Mouse (Mus musculus) neural tube, postnatal 0 days (tissue): ENCODE results near the gene Ccdc190. TPM values are rescaled to one million over a fixed set of nuclear protein-coding genes. Genes with fewer than 3 reads are reported as not detected.

ENCODE experiments used
- polyA plus RNA-seq: library from polyadenylated mRNA; unstranded; fragments of >200 nt; fragmentation: Nextera tagmentation; extraction: Ambion mirVana; gene quantifications from 2 replicates; pipeline ENCODE4 v1.2.1, GENCODE M21; 2015

Gene Ccdc190
- 2.7 TPM in 2 replicates for polyA plus RNA-seq

DNA sequence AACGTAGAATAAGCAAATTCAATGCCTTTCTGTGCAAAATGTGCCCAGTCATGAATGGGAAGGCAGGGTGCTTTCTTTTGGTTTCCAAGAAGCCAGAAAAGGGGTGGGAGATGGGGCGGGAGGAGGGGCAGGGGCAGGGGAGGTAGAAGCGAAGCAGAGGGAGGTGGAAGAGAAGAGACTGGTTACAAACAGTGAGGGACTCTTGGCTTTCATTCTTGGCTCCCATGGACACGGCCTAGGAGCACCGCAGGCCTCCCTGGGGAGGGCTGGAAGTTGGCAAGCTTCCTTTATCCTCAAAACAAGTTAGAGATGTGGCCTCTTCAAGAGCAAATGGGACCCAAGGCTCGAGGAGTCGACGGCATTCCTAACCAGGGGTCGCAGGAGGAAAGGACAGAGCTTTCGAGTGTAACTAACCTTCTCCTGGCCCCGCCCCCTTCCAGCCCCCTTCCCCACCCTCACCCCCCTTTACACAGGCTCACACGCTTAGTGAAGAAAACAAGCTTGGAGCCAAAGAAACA, at the start of gene Ccdc190:
Gene Ccdc190, plus strand, starts transcription at position 195 of the 518 bp plus-strand sequence.

DNA sequence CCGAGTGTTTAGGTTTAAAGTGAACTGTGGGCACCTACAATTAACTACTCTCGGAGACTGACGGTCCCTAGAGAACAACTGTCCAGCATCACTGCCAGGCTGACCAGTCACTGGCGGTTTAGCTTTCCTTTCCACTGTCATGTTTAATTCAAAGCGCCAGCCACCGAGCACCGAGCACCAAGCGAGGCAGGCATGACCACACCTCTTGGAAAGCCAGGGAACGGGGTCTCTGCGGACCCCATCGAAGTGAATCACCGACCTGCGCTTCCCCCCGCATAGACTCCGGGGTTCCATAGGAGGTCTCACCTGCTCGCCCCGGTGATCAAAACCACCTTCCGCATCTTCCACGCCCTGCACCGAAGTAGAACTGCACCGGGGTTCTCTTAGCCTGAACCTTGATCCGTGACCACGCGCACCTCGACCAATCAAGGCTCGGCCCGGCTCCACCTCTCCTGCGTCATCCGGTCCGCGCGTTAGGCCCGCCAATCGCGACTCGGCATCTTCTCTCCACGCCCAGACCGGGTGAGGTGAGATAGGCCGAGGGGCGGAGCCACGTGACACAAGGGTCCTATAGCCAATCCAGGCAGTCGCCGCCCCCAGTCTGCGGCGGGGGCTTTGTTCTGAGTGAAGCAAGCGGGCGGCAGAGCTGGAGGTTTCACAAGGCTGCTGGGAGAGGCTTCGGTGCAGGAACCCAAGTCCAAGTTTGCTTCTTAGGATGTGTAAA, 40.5 kb downstream of the Ccdc190 start, which contains the start of gene Hsd17b7:
Gene Hsd17b7, minus strand, starts transcription at position 450 of the 724 bp plus-strand sequence.

Other genes starting within 250 kb of the Ccdc190 start
- gene Rgs4, start 181.0 kb upstream of the Ccdc190 start, polyA plus RNA-seq: 102 and 107 TPM in 2 replicates
- gene Hsd17b7, start 40.6 kb downstream of the Ccdc190 start, polyA plus RNA-seq: 33.3 and 38.3 TPM in 2 replicates
- 6.2 and 9.7 TPM in 2 replicates for gene Ddr2, start 182.1 kb downstream of the Ccdc190 start, polyA plus RNA-seq
- 54.1 and 55.2 TPM in 2 replicates for gene Uap1, start 246.3 kb downstream of the Ccdc190 start, polyA plus RNA-seq